Mouse (Mus musculus) heart, adult 18-20 months (tissue): ENCODE measurements around the gene Nhlh2. TPM values are rescaled to one million over a fixed set of nuclear protein-coding genes. Genes with fewer than 3 reads are reported as not detected.

Source experiments
- DNase-seq, 2 experiments: peaks; one replicate each; pipeline ENCODE4 v3.0.0; 2021 to 2022; ENCODE audit warnings: mixed read lengths in 1 of 2
- total RNA-seq, 2 experiments: library from RNA; stranded (reverse); gene quantifications; 2 replicates each; pipeline ENCODE4 v1.2.3; 2021

The Nhlh2 gene
- total RNA-seq, 2 experiments from 2014 or later: not detected

GRCm38 (mm10) chr3:102024981-102025451 is 15.1 kb downstream of the Nhlh2 start:
- no peak for DNase-seq

- no peak for DNase-seq
Observed at GRCm38 (mm10) chr3:102025659-102026058, 15.8 kb downstream of the Nhlh2 start.

- DNase-seq: no peak
Observed at GRCm38 (mm10) chr3:102027880-102028279, 18.0 kb downstream of the Nhlh2 start.

- DNase-seq: no peak
Observed at GRCm38 (mm10) chr3:102037806-102038205, 27.9 kb downstream of the Nhlh2 start.

GRCm38 (mm10) chr3:102038608-102039007 is 28.7 kb downstream of the Nhlh2 start:
- DNase-seq: no peak

GRCm38 (mm10) chr3:102041632-102042031 is 31.8 kb downstream of the Nhlh2 start:
- no peak for DNase-seq

GRCm38 (mm10) chr3:102045071-102045470 is 35.2 kb downstream of the Nhlh2 start:
- DNase-seq: no peak

- DNase-seq: no peak
Observed at GRCm38 (mm10) chr3:102047532-102047931, 37.7 kb downstream of the Nhlh2 start.

GRCm38 (mm10) chr3:102049207-102050104 is 39.6 kb downstream of the Nhlh2 start:
- DNase-seq: no peak

- DNase-seq: no peak
Observed at GRCm38 (mm10) chr3:102052036-102052435, 42.2 kb downstream of the Nhlh2 start.

- DNase-seq: no peak
Observed at GRCm38 (mm10) chr3:102053293-102053692, 43.4 kb downstream of the Nhlh2 start.

GRCm38 (mm10) chr3:102055878-102056277 is 46.0 kb downstream of the Nhlh2 start:
- no peak for DNase-seq

GRCm38 (mm10) chr3:102060065-102060464 is 50.2 kb downstream of the Nhlh2 start:
- no peak for DNase-seq

GRCm38 (mm10) chr3:102061923-102062670 is 52.2 kb downstream of the Nhlh2 start:
- DNase-seq: peak; percentile 61 to 78

GRCm38 (mm10) chr3:102062671-102063010 is 52.8 kb downstream of the Nhlh2 start:
- DNase-seq: no peak

GRCm38 (mm10) chr3:102063273-102064120 is 53.6 kb downstream of the Nhlh2 start:
- DNase-seq: no peak

- DNase-seq: peak; percentile 44 to 56
Observed at GRCm38 (mm10) chr3:102064566-102064965, 54.7 kb downstream of the Nhlh2 start.

Other genes with a start within 250 kb of the Nhlh2 start
- gene Mab21l3, start 161.1 kb upstream of the Nhlh2 start, total RNA-seq: under 1 TPM in 1 of 2 experiments, not detected in 1; 0.13 TPM
- 1 to 10 TPM; 1.4 to 2.9 TPM for gene Slc22a15, start 85.6 kb upstream of the Nhlh2 start, total RNA-seq
- 100 to 1,000 TPM; 895 to 982 TPM for gene Casq2, start 76.3 kb downstream of the Nhlh2 start, total RNA-seq
- gene Vangl1, start 194.6 kb downstream of the Nhlh2 start, total RNA-seq: 10 to 100 TPM in 1 of 2 experiments, 1 to 10 TPM in 1; 8.6 to 12.3 TPM